Mouse (Mus musculus): ENCODE results near the gene Gm20422.

The Gm20422 gene

GRCm38 (mm10) chr8:69713516-69713915 lies 61.2 kb downstream of the Gm20422 start:
- in situ Hi-C loops (cut with MboI, MseI): loop anchor here (5.0 to 10.0 kb wide), 3 partner anchors 89 to 1459 kb away; partner anchors contain the start of gene Zfp868 (in 1 of the 2)

GRCm38 (mm10) chr8:69710624-69711023 lies 64.1 kb downstream of the Gm20422 start, which contains the start of gene Zfp869:
TSS of gene Zfp869 (minus strand) at chr8:69710724.
- in situ Hi-C loops (cut with MboI, MseI): loop anchor here (5.0 to 10.0 kb wide), 3 partner anchors 86 to 1456 kb away; partner anchors contain the start of gene Zfp868 (in 1 of the 2)

GRCm38 (mm10) chr8:69701810-69702209 lies 72.9 kb downstream of the Gm20422 start:
- in situ Hi-C loops (cut with MboI, MseI): no loop called here

Measured in T-helper 17 cell (primary cell).